Mouse (Mus musculus): ENCODE results near the gene Zdhhc14. TPM values are rescaled to one million over a fixed set of nuclear protein-coding genes. Genes with fewer than 3 reads are reported as not detected.

The Zdhhc14 gene
- polyA plus RNA-seq, 1 experiment from 2014 or later, result 2.2 TPM

- WGBS, result 73% methylated on average over 7 of the region's 7 CpGs
- DNase-seq (ENCODE audit: low spot score) (no peak), ATAC-seq (ENCODE audit: low FRiP score, low TSS enrichment) (no peak)
- H3K4me2 ChIP-seq (replicated peaks; ENCODE audit: low read depth), result no peak overlapping the region
- H3K4me1 ChIP-seq (replicated peaks; ENCODE audit: control insufficient read depth, insufficient read depth), result no peaks in the 10 kb centered on the region
- H3K27me3 ChIP-seq (ENCODE audit: control insufficient read depth, insufficient read depth, low read length), result no peaks in the 10 kb centered on the region
- H3K4me3 ChIP-seq (ENCODE audit: low read depth, low read length), result no peak overlapping the region
- H3K9ac ChIP-seq (ENCODE audit: low read length), result no peak overlapping the region
- no peaks in the 10 kb centered on the region for H3K36me3 ChIP-seq (ENCODE audit: control insufficient read depth, insufficient read depth, low read length)
- H3K9me3 ChIP-seq (ENCODE audit: control insufficient read depth, low read length), result no peaks in the 10 kb centered on the region
- no peak overlapping the region for H3K27ac ChIP-seq (replicated peaks)
- no peak for TF ChIP-seq EP300 (optimal IDR thresholded peaks at IDR 0.05)
- no peak for TF ChIP-seq CTCF (IDR thresholded peaks at IDR 0.05; ENCODE audit: low read depth)
These were observed 176.6 kb downstream of the Zdhhc14 start for GRCm38 (mm10) chr17:5668981-5669380.

GRCm38 (mm10) chr17:5675951-5676350 is 183.6 kb downstream of the Zdhhc14 start:
- H3K4me2 ChIP-seq (replicated peaks; ENCODE audit: low read depth), result no peak overlapping the region
- no peak overlapping the region for H3K4me3 ChIP-seq (ENCODE audit: low read depth, low read length)
- WGBS, result 54% methylated on average over 8 of the region's 8 CpGs
- ATAC-seq (ENCODE audit: low FRiP score, low TSS enrichment), result no peak
- TF ChIP-seq EP300 (optimal IDR thresholded peaks at IDR 0.05), result no peak
- no peak for TF ChIP-seq CTCF (IDR thresholded peaks at IDR 0.05; ENCODE audit: low read depth)
- H3K27ac ChIP-seq (replicated peaks), result no peak overlapping the region
- DNase-seq (ENCODE audit: low spot score), result no peak
- H3K36me3 ChIP-seq (ENCODE audit: control insufficient read depth, insufficient read depth, low read length), result no peaks in the 10 kb centered on the region
- no peaks in the 10 kb centered on the region for H3K27me3 ChIP-seq (ENCODE audit: control insufficient read depth, insufficient read depth, low read length)
- no peak overlapping the region for H3K9ac ChIP-seq (ENCODE audit: low read length)
- no peaks in the 10 kb centered on the region for H3K4me1 ChIP-seq (replicated peaks; ENCODE audit: control insufficient read depth, insufficient read depth)
- no peaks in the 10 kb centered on the region for H3K9me3 ChIP-seq (ENCODE audit: control insufficient read depth, low read length)

GRCm38 (mm10) chr17:5679315-5679714 is 187.0 kb downstream of the Zdhhc14 start:
- H3K27ac ChIP-seq (replicated peaks), result no peak overlapping the region
- H3K36me3 ChIP-seq (ENCODE audit: control insufficient read depth, insufficient read depth, low read length), result no peaks in the 10 kb centered on the region
- no peak for ATAC-seq (ENCODE audit: low FRiP score, low TSS enrichment)
- no peak for DNase-seq (ENCODE audit: low spot score)
- H3K4me2 ChIP-seq (replicated peaks; ENCODE audit: low read depth), result no peak overlapping the region
- no peak overlapping the region for H3K4me3 ChIP-seq (ENCODE audit: low read depth, low read length)
- H3K4me1 ChIP-seq (replicated peaks; ENCODE audit: control insufficient read depth, insufficient read depth), result no peaks in the 10 kb centered on the region
- WGBS, result 37% methylated on average over 1 of the region's 1 CpGs
- no peak overlapping the region for H3K9ac ChIP-seq (ENCODE audit: low read length)
- TF ChIP-seq CTCF (IDR thresholded peaks at IDR 0.05; ENCODE audit: low read depth), result no peak
- TF ChIP-seq EP300 (optimal IDR thresholded peaks at IDR 0.05), result no peak
- H3K27me3 ChIP-seq (ENCODE audit: control insufficient read depth, insufficient read depth, low read length), result no peaks in the 10 kb centered on the region
- no peaks in the 10 kb centered on the region for H3K9me3 ChIP-seq (ENCODE audit: control insufficient read depth, low read length)

GRCm38 (mm10) chr17:5685324-5685723 is 193.0 kb downstream of the Zdhhc14 start:
- no peaks in the 10 kb centered on the region for H3K27me3 ChIP-seq (ENCODE audit: control insufficient read depth, insufficient read depth, low read length)
- 93% methylated on average over 7 of the region's 7 CpGs for WGBS

GRCm38 (mm10) chr17:5687810-5688209 is 195.5 kb downstream of the Zdhhc14 start:
- Histone ChIP-seq H3K4me1 (replicated peaks; ENCODE audit: control insufficient read depth, insufficient read depth) (no peaks in the 10 kb centered on the region), H3K27me3 (ENCODE audit: control insufficient read depth, insufficient read depth, low read length) (no peaks in the 10 kb centered on the region), H3K9ac (ENCODE audit: low read length) (no peak overlapping the region), H3K27ac (replicated peaks) (no peak overlapping the region), H3K36me3 (ENCODE audit: control insufficient read depth, insufficient read depth, low read length) (no peaks in the 10 kb centered on the region), H3K4me2 (replicated peaks; ENCODE audit: low read depth) (no peak overlapping the region), H3K9me3 (ENCODE audit: control insufficient read depth, low read length) (no peaks in the 10 kb centered on the region), H3K4me3 (ENCODE audit: low read depth, low read length) (no peak overlapping the region)
- no peak for ATAC-seq (ENCODE audit: low FRiP score, low TSS enrichment)
- TF ChIP-seq CTCF (IDR thresholded peaks at IDR 0.05; ENCODE audit: low read depth), result no peak
- no peak for TF ChIP-seq EP300 (optimal IDR thresholded peaks at IDR 0.05)
- no peak for DNase-seq (ENCODE audit: low spot score)
- 82% methylated on average over 4 of the region's 4 CpGs for WGBS

More at GRCm38 (mm10) chr17:5685324-5685723, 193.0 kb downstream of the Zdhhc14 start:
- Histone ChIP-seq H3K9ac (ENCODE audit: low read length) (no peak overlapping the region), H3K9me3 (ENCODE audit: control insufficient read depth, low read length) (no peaks in the 10 kb centered on the region), H3K4me1 (replicated peaks; ENCODE audit: control insufficient read depth, insufficient read depth) (no peaks in the 10 kb centered on the region), H3K36me3 (ENCODE audit: control insufficient read depth, insufficient read depth, low read length) (no peaks in the 10 kb centered on the region), H3K27ac (replicated peaks) (no peak overlapping the region), H3K4me3 (ENCODE audit: low read depth, low read length) (no peak overlapping the region), H3K4me2 (replicated peaks; ENCODE audit: low read depth) (no peak overlapping the region)
- TF ChIP-seq CTCF (IDR thresholded peaks at IDR 0.05; ENCODE audit: low read depth) (no peak), EP300 (optimal IDR thresholded peaks at IDR 0.05) (no peak)
- ATAC-seq (ENCODE audit: low FRiP score, low TSS enrichment), result no peak
- DNase-seq (ENCODE audit: low spot score), result no peak

GRCm38 (mm10) chr17:5688222-5688621 is 195.9 kb downstream of the Zdhhc14 start:
- 79% methylated on average over 2 of the region's 2 CpGs for WGBS
- Histone ChIP-seq H3K4me3 (ENCODE audit: low read depth, low read length) (no peak overlapping the region), H3K4me2 (replicated peaks; ENCODE audit: low read depth) (no peak overlapping the region), H3K36me3 (ENCODE audit: control insufficient read depth, insufficient read depth, low read length) (no peaks in the 10 kb centered on the region), H3K9ac (ENCODE audit: low read length) (no peak overlapping the region), H3K4me1 (replicated peaks; ENCODE audit: control insufficient read depth, insufficient read depth) (no peaks in the 10 kb centered on the region), H3K9me3 (ENCODE audit: control insufficient read depth, low read length) (no peaks in the 10 kb centered on the region), H3K27ac (replicated peaks) (no peak overlapping the region), H3K27me3 (ENCODE audit: control insufficient read depth, insufficient read depth, low read length) (no peaks in the 10 kb centered on the region)
- ATAC-seq (ENCODE audit: low FRiP score, low TSS enrichment) (no peak), DNase-seq (ENCODE audit: low spot score) (no peak)
- TF ChIP-seq CTCF (IDR thresholded peaks at IDR 0.05; ENCODE audit: low read depth) (no peak), EP300 (optimal IDR thresholded peaks at IDR 0.05) (no peak)
